Mouse (Mus musculus): ENCODE results near the gene Alpk3.

- no peak for TF ChIP-seq CTCF (IDR thresholded peaks at IDR 0.05; ENCODE audit: low read depth, low read length)
- no peak for TF ChIP-seq TAL1 (conservative IDR thresholded peaks at IDR 0.05; ENCODE audit: low read depth, low read length)
- TF ChIP-seq GATA1 (IDR thresholded peaks at IDR 0.05; ENCODE audit: borderline replicate concordance, low read length): no peak
- TF ChIP-seq POLR2AphosphoS5 (IDR thresholded peaks at IDR 0.05; ENCODE audit: insufficient replicate concordance, low read depth, low read length): no peak
These were observed 45.8 kb upstream of the Alpk3 start for GRCm38 (mm10) chr7:81011576-81011975.
